Mouse (Mus musculus): ENCODE measurements around the gene Hcn2. TPM values are rescaled to one million over a fixed set of nuclear protein-coding genes. Genes with fewer than 3 reads are reported as not detected.

Hcn2 gene
- polyA plus RNA-seq, 1 experiment = 4.7 TPM

DNA sequence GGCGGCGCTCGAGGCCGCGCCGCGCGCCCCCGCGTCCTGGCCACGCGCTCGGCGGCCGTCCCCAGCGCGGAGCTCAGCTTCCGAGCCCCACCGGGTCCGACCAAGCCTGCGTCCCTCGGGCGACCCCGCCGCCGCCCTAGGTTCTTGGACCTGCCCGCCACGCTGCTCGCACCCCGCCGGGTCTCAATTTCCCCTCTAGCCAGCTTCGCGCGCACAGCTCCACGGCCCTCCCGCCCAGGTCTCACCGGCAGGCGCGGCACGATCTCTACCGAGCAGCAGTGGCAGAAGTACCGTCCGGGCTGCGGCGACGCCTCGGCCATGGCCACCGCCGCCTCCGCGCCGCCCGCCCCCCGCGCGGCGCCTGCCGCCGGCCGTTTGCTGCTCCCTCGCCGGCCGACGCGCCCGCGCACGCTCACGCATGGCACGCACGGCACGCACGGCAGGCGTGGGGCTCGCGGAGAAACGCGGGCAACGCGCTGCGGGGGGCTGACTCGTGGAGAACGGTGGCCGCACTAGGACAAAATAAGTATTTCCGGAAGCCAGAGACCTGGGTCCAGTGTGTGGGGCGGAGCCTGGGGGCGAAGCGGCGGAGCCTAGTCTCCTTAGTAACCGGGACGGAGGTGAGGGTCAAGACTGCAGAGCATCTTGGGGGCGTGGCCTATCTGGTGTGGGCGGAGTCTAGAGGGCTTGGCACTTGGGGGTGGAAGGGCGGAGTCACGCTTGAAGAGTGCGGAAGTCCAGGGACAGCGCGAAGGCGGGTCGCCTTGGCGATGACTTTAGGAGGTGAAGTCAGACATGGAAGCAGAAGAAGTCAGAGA, 50.3 kb downstream of the Hcn2 start, which contains the start of gene Rnf126:
Gene Rnf126, minus strand, starts transcription at position 445 of the 818 bp plus-strand sequence.
- TF ChIP-seq CTCF (IDR thresholded peaks at IDR 0.05; ENCODE audit: borderline replicate concordance, control insufficient read depth, extremely low read depth, insufficient read depth, low read length, poor library complexity) (peak; percentile 51; the same call in 1 of the 2 replicates), POLR2A (IDR thresholded peaks at IDR 0.05; ENCODE audit: control insufficient read depth, extremely low read depth, insufficient read depth, low read length, poor library complexity) (peak; percentile 72; the same call in 1 of the 2 replicates)
- peak within 1 kb of the TSS; percentile 11; the same call in 1 of the 2 replicates for H3K27ac ChIP-seq (ENCODE audit: control insufficient read depth, insufficient read depth, low read length)
- peak; percentile 100 for DNase-seq
- H3K4me1 ChIP-seq (replicated peaks; ENCODE audit: control insufficient read depth, insufficient read depth, low read length) = peaks cover 38% of the 10 kb centered on the region
- H3K36me3 ChIP-seq (ENCODE audit: control insufficient read depth, insufficient read depth, low read length) = peaks cover 6% of the 10 kb centered on the region
- no peaks in the 10 kb centered on the region for H3K27me3 ChIP-seq (ENCODE audit: control insufficient read depth, insufficient read depth, low read length)
- under 1% methylated on average over 101 of the region's 101 CpGs for WGBS
- H3K4me3 ChIP-seq (ENCODE audit: control insufficient read depth, insufficient read depth, low read length) = peak within 1 kb of the TSS; percentile 90

DNA sequence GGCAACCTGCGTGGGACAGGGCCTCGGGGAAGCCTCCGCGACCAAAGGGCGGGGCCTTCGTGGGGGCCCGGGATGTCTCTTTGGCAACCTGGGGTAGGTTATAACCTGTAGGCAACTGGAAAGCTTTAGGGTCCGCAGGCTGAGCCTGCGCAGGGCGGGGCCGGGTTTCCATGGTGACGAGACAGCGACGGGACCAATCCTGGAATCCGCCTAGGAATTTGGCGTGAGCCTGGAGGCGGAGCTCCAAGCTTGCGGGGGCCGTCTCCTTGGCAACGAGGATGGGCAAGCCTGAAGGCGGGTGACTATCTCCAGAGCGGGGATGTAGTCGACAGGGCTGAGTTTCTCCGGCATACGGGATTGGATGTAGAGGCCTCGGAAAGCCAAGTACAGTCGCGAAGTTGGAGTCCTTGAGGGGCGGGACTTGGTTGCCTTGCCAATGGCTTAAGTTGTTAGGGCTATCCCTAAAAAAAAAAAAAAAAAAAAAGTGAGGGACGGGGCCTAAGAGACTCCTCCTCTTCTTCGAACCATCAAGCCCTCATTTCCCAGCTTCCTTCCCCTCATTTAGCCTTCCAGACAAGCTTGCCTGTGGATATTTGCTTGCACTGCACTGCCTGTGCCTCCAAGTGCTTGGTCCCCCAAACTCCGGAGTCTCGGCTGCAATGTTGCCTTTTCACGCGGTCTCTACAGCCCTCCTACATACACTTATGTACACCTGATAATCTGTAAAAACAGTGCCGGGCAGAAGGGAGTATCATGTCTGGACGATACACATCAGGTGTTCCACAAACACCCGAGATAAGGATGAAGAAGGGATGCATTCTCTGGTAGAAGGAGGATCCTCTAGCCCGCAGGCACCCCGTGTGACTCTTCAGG, 51.2 kb downstream of the Hcn2 start:
- Histone ChIP-seq H3K27me3 (ENCODE audit: control insufficient read depth, insufficient read depth, low read length) (no peaks in the 10 kb centered on the region), H3K4me1 (replicated peaks; ENCODE audit: control insufficient read depth, insufficient read depth, low read length) (peaks cover 38% of the 10 kb centered on the region), H3K4me3 (ENCODE audit: control insufficient read depth, insufficient read depth, low read length) (peak overlapping the region; percentile 90), H3K27ac (ENCODE audit: control insufficient read depth, insufficient read depth, low read length) (peak overlapping the region; percentile 11; the same call in 1 of the 2 replicates), H3K36me3 (ENCODE audit: control insufficient read depth, insufficient read depth, low read length) (no peaks in the 10 kb centered on the region)
- DNase-seq = peak; percentile 71
- 17% methylated on average over 40 of the region's 40 CpGs for WGBS
- TF ChIP-seq POLR2A (IDR thresholded peaks at IDR 0.05; ENCODE audit: control insufficient read depth, extremely low read depth, insufficient read depth, low read length, poor library complexity) (no peak), CTCF (IDR thresholded peaks at IDR 0.05; ENCODE audit: borderline replicate concordance, control insufficient read depth, extremely low read depth, insufficient read depth, low read length, poor library complexity) (no peak)

DNA sequence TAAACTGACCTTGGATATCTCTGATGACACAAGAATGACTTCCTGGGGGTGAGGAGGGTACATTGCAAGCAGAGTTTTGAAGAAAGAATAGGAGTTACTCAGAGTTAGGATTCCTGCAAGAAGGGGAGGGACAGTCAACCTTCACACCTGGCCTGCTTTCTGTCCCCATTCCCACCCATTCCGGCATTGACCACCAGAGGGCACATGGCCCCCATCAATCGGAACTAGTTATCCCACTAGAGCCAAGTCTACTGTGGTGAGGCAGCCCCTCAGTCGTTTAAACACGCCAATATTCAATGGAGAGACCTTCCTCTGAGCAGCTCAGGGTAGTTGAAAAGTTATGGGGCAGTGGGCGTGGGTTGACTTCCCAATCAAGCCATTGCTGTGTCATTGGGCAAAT, 52.0 kb downstream of the Hcn2 start:
- no peaks in the 10 kb centered on the region for H3K36me3 ChIP-seq (ENCODE audit: control insufficient read depth, insufficient read depth, low read length)
- WGBS = 10% methylated on average over 5 of the region's 5 CpGs
- H3K4me1 ChIP-seq (replicated peaks; ENCODE audit: control insufficient read depth, insufficient read depth, low read length) = peaks cover 33% of the 10 kb centered on the region
- H3K4me3 ChIP-seq (ENCODE audit: control insufficient read depth, insufficient read depth, low read length) = no peak overlapping the region
- peak; percentile 80 for DNase-seq
- no peak overlapping the region for H3K27ac ChIP-seq (ENCODE audit: control insufficient read depth, insufficient read depth, low read length)
- H3K27me3 ChIP-seq (ENCODE audit: control insufficient read depth, insufficient read depth, low read length) = no peaks in the 10 kb centered on the region
- TF ChIP-seq CTCF (IDR thresholded peaks at IDR 0.05; ENCODE audit: borderline replicate concordance, control insufficient read depth, extremely low read depth, insufficient read depth, low read length, poor library complexity) (peak; percentile 76; the same call in 1 of the 2 replicates), POLR2A (IDR thresholded peaks at IDR 0.05; ENCODE audit: control insufficient read depth, extremely low read depth, insufficient read depth, low read length, poor library complexity) (no peak)

DNA sequence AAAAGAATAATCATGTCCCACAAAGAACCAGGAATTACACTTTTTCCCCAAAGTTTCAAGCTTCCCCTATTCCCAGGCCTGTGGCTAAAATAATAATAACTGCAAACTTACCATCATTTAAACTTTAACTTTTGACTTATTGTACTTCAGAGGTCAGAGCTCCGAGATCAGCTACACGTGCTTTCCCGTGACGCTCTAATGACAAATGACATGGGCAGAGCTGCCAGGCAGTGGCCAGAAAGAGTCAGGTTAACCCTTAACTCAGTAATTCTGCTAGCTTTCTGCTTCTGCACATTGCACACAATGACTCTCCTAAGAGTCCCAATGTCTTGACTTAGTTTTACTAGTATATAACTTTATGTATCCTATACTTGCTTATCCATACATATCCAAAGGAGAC, 52.9 kb downstream of the Hcn2 start:
- H3K4me3 ChIP-seq (ENCODE audit: control insufficient read depth, insufficient read depth, low read length) = no peak overlapping the region
- 97% methylated on average over 4 of the region's 4 CpGs for WGBS
- TF ChIP-seq CTCF (IDR thresholded peaks at IDR 0.05; ENCODE audit: borderline replicate concordance, control insufficient read depth, extremely low read depth, insufficient read depth, low read length, poor library complexity) = no peak

DNA sequence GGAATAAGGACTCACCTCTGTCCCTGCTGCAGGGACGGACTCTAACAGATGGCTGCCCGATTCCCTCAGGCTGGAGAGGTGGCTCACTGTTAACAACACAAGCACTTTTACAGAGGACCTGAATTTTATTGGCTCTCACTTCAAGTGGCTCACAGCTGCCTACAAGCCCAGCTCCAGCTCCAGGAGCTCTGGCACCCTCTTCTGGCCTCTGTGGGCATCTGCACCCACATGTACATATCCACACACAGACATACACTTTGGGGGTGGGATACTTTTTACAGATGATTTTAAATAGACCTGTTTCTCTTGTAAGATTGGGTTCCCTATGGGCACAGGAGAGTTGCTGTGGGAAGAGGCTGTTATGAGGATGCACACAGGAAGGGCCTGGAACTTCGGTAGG, 55.9 kb downstream of the Hcn2 start:
- H3K4me1 ChIP-seq (replicated peaks; ENCODE audit: control insufficient read depth, insufficient read depth, low read length) = peaks cover 12% of the 10 kb centered on the region
- no peak overlapping the region for H3K27ac ChIP-seq (ENCODE audit: control insufficient read depth, insufficient read depth, low read length)
- no peaks in the 10 kb centered on the region; the same call in 1 of the 2 replicates for H3K27me3 ChIP-seq (ENCODE audit: control insufficient read depth, insufficient read depth, low read length)
- no peak overlapping the region for H3K4me3 ChIP-seq (ENCODE audit: control insufficient read depth, insufficient read depth, low read length)
- 95% methylated on average over 3 of the region's 3 CpGs for WGBS
- DNase-seq = no peak
- no peaks in the 10 kb centered on the region for H3K36me3 ChIP-seq (ENCODE audit: control insufficient read depth, insufficient read depth, low read length)
- TF ChIP-seq CTCF (IDR thresholded peaks at IDR 0.05; ENCODE audit: borderline replicate concordance, control insufficient read depth, extremely low read depth, insufficient read depth, low read length, poor library complexity) (no peak), POLR2A (IDR thresholded peaks at IDR 0.05; ENCODE audit: control insufficient read depth, extremely low read depth, insufficient read depth, low read length, poor library complexity) (no peak)

More for the DNA sequence above, 52.9 kb downstream of the Hcn2 start:
- Histone ChIP-seq H3K27me3 (ENCODE audit: control insufficient read depth, insufficient read depth, low read length) (no peaks in the 10 kb centered on the region), H3K4me1 (replicated peaks; ENCODE audit: control insufficient read depth, insufficient read depth, low read length) (peaks cover 28% of the 10 kb centered on the region), H3K36me3 (ENCODE audit: control insufficient read depth, insufficient read depth, low read length) (no peaks in the 10 kb centered on the region), H3K27ac (ENCODE audit: control insufficient read depth, insufficient read depth, low read length) (no peak overlapping the region)
- DNase-seq = no peak

DNA sequence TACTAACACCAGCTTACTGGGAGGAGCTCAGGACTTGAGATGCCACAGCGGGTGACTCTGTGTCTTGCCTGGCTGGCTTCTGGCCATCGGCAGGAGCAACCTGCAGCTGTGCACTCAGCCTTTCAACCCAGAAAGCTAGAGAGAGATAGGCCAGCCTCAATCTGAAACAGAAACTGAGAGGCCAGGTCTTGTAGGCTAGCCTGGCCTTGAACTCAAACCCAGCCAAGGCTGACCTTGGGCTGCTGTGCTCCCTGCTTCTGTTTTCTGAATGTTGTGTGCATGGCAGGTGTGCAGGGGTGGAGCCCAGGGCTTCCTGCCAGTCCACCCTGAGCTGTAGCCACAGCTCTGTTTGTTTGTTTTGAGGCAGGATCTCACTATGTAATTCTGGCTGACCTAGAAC, 56.8 kb downstream of the Hcn2 start:
- H3K27me3 ChIP-seq (ENCODE audit: control insufficient read depth, insufficient read depth, low read length) = no peaks in the 10 kb centered on the region; the same call in 1 of the 2 replicates

More for the DNA sequence above, 56.8 kb downstream of the Hcn2 start:
- no peak for TF ChIP-seq CTCF (IDR thresholded peaks at IDR 0.05; ENCODE audit: borderline replicate concordance, control insufficient read depth, extremely low read depth, insufficient read depth, low read length, poor library complexity)
- no peak for TF ChIP-seq POLR2A (IDR thresholded peaks at IDR 0.05; ENCODE audit: control insufficient read depth, extremely low read depth, insufficient read depth, low read length, poor library complexity)
- Histone ChIP-seq H3K36me3 (ENCODE audit: control insufficient read depth, insufficient read depth, low read length) (no peaks in the 10 kb centered on the region), H3K27ac (ENCODE audit: control insufficient read depth, insufficient read depth, low read length) (no peak overlapping the region), H3K4me3 (ENCODE audit: control insufficient read depth, insufficient read depth, low read length) (no peak overlapping the region), H3K4me1 (replicated peaks; ENCODE audit: control insufficient read depth, insufficient read depth, low read length) (peaks cover 8% of the 10 kb centered on the region; the same call in 1 of the 2 replicates)
- 82% methylated on average over 2 of the region's 2 CpGs for WGBS
- no peak for DNase-seq

Data from thymus, adult 2 months (tissue).